Mouse (Mus musculus): ENCODE measurements around the gene Pik3c2b.
"Not testable (repeated sequence)": the region's sequence is repeated elsewhere in the genome, so short reads cannot be mapped to it uniquely, and the experiment has no call there.

Gene Pik3c2b

DNA sequence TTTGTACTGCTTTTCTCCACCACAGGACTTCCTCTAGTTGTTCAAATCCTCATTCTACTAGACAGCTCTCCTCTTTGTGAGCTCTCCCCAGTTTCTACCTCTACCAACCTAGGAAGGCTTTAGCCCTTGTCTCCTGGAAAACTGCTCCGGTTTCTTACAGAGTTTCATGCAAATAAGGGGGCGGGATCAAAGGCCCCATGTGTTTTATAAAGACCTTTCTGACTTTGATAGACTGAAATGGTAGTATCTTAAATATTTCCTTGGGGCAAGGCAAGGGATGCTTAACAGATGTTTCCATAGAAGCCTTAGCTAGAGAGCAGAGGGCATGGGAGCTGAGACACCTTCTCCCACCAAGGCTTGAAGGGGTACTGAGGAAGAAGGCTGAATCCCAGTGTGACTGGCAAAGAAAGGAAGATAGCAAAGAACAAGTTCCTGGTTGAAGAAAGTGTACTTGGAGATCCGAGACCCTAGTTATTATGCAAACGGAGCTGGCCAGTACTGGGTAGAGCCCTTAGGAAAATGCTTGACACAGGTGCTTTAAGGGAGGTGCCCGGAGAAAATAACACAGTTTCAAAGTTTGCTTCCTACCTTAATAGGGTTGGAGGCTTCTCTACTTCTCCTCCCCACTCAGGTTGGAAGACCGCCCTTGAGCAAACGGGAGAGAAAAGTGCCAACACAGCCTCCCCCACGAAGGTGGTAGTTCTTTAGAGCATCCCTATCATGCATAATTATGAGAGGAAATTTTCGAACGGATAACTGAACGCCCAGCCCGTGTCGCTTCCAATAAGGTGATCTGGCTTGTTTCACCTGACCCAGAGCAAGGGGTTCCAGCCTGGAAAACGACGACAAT, at the start of gene Pik3c2b:
Pik3c2b (plus strand) TSS at position 657 of the 850 bp plus-strand sequence.
- DNase-seq (ENCODE audit: low read depth, low spot score): peak; percentile 42
- no peaks in the 10 kb centered on the region for H3K27me3 ChIP-seq (ENCODE audit: control insufficient read depth, insufficient read depth, low read length, poor library complexity, severe bottlenecking)
- no peaks in the 10 kb centered on the region for H3K36me3 ChIP-seq (ENCODE audit: control insufficient read depth, insufficient read depth, low read length, poor library complexity, severe bottlenecking)

DNA sequence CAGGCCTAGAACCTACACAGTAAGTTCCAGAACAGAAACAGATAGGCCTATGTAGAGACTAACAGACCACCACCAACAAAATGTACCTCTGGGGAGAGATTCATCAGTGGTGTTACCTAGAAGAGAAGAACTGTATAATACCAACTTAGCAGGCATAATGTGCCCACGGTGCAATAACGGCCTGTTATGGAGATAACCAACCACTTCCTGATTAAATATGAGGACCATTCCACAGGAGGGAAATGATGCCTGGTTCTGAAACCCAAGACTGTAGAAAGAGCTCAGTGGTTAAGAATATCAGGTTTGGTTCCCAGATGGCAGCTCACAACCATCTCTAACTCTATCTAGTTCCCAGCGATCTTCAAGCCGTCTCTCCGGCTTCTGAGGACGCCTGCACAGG, 45.1 kb upstream of the Pik3c2b start:
- peaks cover 32% of the 10 kb centered on the region for H3K36me3 ChIP-seq (ENCODE audit: control insufficient read depth, insufficient read depth, low read length, poor library complexity, severe bottlenecking)
- H3K27me3 ChIP-seq (ENCODE audit: control insufficient read depth, insufficient read depth, low read length, poor library complexity, severe bottlenecking): no peaks in the 10 kb centered on the region
- DNase-seq (ENCODE audit: low read depth, low spot score): no peak

DNA sequence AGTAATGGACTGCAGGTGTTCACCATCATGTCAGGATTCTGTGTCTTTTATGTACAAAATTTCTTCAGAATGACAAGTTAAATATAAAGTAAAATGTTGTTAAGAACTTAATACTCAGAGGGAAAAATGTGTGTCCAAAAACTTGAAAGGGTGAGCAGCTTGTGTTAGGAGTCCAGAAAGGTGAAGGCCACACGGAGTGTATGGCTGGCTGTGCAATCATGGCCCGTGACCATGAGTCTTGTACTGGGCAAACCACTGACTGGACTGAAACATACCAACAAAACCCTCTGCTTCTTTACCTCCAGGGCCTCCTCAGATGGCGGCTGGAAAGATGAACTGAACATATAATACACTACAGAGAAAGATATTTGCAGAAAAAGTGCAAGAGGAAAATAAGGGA, 38.9 kb upstream of the Pik3c2b start:
- no peak for DNase-seq (ENCODE audit: low read depth, low spot score)
- Histone ChIP-seq H3K27me3 (ENCODE audit: control insufficient read depth, insufficient read depth, low read length, poor library complexity, severe bottlenecking) (no peaks in the 10 kb centered on the region), H3K36me3 (ENCODE audit: control insufficient read depth, insufficient read depth, low read length, poor library complexity, severe bottlenecking) (peaks cover 12% of the 10 kb centered on the region)

DNA sequence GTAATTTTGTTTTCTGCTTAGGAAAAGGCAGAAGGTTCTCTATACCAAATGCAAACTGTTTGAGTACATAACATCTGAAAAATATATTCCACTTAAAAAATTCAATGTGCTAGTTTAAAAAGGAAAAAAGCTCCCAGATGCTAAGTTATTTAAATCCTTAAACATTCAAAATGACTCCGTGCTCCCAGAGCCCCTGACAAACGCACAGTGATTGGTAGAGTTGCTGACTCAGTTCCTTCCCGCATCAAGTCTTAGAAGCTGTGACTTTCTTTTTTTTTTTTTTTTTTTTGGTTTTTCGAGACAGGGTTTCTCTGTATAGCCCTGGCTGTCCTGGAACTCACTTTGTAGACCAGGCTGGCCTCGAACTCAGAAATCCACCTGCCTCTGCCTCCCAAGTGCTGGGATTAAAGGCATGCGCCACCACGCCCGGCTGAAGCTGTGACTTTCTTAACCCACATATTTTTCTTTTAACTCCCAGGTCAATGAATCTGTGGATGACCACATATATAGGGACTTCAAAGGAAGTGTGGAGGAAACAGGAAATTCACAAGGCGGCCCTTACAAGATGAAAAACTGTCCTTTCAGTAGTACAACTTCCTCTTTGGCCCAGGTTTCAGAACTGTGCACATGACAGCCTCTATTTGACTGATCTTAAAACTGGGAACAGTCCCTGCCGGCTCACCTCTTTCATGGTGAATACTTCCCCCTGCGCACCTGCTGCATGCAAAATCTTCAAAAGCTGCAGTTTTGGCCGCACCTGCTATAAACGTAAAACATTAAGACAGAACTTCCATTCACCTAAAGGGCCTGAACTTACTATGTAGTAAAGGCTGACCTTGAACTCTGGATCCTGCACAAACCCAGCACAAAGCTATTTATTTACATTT, 33.3 kb upstream of the Pik3c2b start:
- peak; percentile 83 for DNase-seq (ENCODE audit: low read depth, low spot score)
- H3K36me3 ChIP-seq (ENCODE audit: control insufficient read depth, insufficient read depth, low read length, poor library complexity, severe bottlenecking): peaks cover 19% of the 10 kb centered on the region; the same call in 1 of the 2 replicates
- H3K27me3 ChIP-seq (ENCODE audit: control insufficient read depth, insufficient read depth, low read length, poor library complexity, severe bottlenecking): no peaks in the 10 kb centered on the region

DNA sequence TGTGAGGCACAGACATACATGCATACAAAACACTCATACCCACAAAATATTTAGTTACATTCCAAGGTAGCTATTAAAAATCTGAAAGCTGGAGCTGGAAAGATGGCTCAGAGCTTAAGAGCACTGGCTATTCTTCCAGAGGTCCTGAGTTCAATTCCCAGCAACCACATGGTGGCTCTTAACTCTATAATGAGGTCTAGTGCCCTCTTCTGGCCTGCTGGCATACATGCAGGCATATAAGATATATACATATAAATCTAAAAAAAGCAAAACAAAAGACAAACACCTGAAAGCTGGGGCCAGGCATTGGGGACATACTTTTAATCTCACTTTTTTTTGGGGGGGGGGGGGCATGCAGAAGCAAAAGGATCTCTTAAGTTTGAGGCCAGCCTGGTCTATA, 32.1 kb upstream of the Pik3c2b start:
- Histone ChIP-seq H3K36me3 (ENCODE audit: control insufficient read depth, insufficient read depth, low read length, poor library complexity, severe bottlenecking) (peaks cover 23% of the 10 kb centered on the region; the same call in 1 of the 2 replicates), H3K27me3 (ENCODE audit: control insufficient read depth, insufficient read depth, low read length, poor library complexity, severe bottlenecking) (no peaks in the 10 kb centered on the region)
- peak; percentile 33 for DNase-seq (ENCODE audit: low read depth, low spot score)

DNA sequence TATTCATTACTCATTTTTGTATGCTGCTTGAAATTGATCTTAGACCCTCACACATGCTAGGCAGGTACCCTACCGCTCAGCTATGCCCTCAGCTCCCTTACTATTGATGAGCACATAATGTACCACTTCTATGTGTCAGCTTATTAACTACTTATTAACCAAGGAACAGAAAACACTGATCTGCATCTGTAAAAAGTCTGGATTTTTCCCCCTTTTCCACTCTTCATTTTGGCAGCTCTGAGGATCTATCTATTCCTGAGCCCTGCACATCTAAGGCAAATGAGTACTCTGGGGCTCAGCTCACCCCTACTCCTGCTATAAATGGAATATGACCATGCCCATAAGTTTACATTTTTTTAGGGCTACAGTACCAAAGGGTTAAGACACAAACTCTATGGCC, 31.3 kb upstream of the Pik3c2b start:
- Histone ChIP-seq H3K27me3 (ENCODE audit: control insufficient read depth, insufficient read depth, low read length, poor library complexity, severe bottlenecking) (no peaks in the 10 kb centered on the region), H3K36me3 (ENCODE audit: control insufficient read depth, insufficient read depth, low read length, poor library complexity, severe bottlenecking) (peaks cover 23% of the 10 kb centered on the region; the same call in 1 of the 2 replicates)
- no peak for DNase-seq (ENCODE audit: low read depth, low spot score)

DNA sequence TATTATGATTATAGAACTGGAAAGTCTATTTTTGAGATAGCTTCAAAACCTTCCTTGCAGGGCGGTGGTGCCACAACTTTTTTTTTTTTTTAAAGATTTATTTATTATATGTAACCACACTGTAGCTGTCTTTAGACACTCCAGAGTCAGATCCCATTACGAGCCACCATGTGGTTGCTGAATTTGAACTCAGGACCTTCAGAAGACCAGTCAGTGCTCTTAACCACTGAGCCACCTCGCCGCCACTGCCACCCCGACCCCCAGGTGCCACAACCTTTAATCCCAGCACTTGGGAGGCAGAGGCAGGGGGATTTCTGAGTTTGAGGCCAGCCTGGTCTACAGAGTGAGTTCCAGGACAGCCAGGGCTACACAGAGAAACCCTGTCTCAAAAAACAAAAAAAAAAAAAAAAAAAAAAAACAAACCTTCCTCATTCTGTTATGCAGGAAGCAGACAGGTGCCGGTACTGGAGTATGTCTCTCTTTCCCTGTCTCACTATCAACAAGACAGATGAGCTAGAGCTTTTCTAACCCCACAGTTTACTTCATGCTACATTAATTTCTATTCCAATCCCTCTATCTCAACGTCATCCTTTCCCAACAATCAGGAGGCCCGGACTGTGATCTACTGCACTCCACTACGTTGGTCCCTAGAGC, 28.6 kb upstream of the Pik3c2b start:
- Histone ChIP-seq H3K27me3 (ENCODE audit: control insufficient read depth, insufficient read depth, low read length, poor library complexity, severe bottlenecking) (no peaks in the 10 kb centered on the region), H3K36me3 (ENCODE audit: control insufficient read depth, insufficient read depth, low read length, poor library complexity, severe bottlenecking) (peaks cover 20% of the 10 kb centered on the region; the same call in 1 of the 2 replicates)
- DNase-seq (ENCODE audit: low read depth, low spot score): no peak

DNA sequence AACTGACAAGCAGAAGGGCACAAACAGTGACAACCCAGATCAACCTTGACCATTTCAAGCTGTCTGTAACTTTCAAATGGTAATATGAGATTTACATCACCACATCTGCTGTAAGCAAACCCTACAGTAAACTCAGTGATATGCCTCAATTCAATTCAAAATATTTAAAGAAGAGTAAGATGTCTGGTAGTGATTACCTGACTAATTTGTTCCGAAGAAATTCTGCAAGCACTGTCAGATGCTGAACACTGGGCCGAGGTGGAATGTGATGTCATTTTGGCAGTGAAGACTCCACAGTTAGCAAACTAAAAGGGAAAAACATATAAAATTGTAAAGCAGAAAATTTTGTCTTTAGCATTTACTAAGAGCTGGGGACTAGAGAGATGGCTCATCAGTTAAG, 26.9 kb upstream of the Pik3c2b start:
- H3K27me3 ChIP-seq (ENCODE audit: control insufficient read depth, insufficient read depth, low read length, poor library complexity, severe bottlenecking): no peaks in the 10 kb centered on the region
- peaks cover 17% of the 10 kb centered on the region; the same call in 1 of the 2 replicates for H3K36me3 ChIP-seq (ENCODE audit: control insufficient read depth, insufficient read depth, low read length, poor library complexity, severe bottlenecking)
- no peak for DNase-seq (ENCODE audit: low read depth, low spot score)

DNA sequence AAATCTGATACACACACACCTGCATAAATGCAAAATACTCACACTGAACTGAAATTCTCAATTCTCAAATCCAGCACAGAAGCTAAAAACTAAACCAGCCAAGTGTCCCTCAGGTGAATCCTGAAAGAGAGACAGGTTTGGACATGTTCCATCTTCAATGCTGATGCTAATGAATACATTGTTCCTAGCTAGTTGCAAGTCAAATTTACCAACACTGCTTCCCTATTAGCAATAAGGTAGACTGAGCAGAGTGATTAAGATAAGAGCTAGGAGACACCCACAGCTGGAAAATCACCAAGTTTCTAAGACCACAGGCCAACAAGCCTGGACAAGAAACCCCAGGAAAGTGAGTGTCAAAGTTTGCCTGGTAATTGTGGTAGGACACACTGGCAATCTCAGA, 26.2 kb upstream of the Pik3c2b start:
- no peak for DNase-seq (ENCODE audit: low read depth, low spot score)
- Histone ChIP-seq H3K36me3 (ENCODE audit: control insufficient read depth, insufficient read depth, low read length, poor library complexity, severe bottlenecking) (peaks cover 14% of the 10 kb centered on the region; the same call in 1 of the 2 replicates), H3K27me3 (ENCODE audit: control insufficient read depth, insufficient read depth, low read length, poor library complexity, severe bottlenecking) (no peaks in the 10 kb centered on the region)

DNA sequence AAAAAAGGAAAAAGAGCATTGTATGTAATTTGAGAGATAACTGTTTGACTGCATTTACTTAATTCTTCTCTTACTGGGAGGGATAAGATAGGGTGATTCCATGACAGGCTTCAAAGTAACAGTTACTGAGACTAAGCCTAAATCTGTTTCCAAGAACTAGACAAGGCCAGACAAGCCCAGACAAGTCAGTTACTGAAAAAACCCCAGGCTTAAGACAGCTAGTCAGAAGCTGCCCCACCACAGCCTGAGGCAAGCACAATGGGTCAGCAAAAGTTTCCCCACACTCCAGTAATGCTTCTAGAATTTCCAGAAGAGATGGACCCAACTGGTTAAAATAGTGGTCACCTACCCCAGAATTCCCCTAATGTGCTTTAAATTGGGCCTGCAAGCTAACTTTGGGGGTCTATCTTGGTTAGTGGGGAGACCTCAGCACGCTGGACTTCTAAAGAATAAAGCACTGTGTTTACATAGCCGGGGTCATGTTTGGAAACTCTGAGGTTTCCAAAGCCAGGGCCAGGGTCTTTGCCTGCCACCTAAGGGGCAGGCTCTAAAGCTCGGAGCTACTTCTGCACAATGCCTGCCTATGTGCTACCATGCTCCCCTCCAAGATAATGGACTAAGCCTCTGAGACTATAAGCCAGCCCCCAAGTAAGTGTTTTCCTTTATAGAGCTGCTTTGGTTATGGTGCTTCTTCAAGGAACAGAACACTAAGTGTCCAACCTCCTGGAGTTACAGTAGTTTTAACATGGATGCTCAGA, 25.2 kb upstream of the Pik3c2b start:
- H3K36me3 ChIP-seq (ENCODE audit: control insufficient read depth, insufficient read depth, low read length, poor library complexity, severe bottlenecking): peaks cover 8% of the 10 kb centered on the region; the same call in 1 of the 2 replicates
- DNase-seq (ENCODE audit: low read depth, low spot score): no peak
- H3K27me3 ChIP-seq (ENCODE audit: control insufficient read depth, insufficient read depth, low read length, poor library complexity, severe bottlenecking): no peaks in the 10 kb centered on the region

DNA sequence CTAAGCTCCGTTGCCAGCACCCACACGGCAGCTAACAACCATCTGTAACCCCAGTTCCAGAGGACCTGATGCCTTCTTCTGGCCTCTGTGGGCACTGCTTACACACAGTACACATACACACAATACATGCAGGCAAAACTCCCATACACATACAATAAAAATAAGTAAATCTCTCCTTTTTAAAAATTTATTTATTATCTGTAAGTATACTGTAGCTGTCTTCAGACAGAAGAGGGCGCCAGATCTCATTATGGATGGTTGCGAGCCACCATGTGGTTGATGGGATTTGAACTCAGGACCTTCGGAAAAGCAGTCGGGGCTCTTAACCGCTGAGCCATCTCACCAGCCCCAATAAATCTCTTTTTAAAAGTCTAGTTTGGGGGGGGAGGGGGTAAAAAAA, 24.1 kb upstream of the Pik3c2b start:
- Histone ChIP-seq H3K27me3 (ENCODE audit: control insufficient read depth, insufficient read depth, low read length, poor library complexity, severe bottlenecking) (no peaks in the 10 kb centered on the region), H3K36me3 (ENCODE audit: control insufficient read depth, insufficient read depth, low read length, poor library complexity, severe bottlenecking) (peaks cover 6% of the 10 kb centered on the region; the same call in 1 of the 2 replicates)
- no peak for DNase-seq (ENCODE audit: low read depth, low spot score)

DNA sequence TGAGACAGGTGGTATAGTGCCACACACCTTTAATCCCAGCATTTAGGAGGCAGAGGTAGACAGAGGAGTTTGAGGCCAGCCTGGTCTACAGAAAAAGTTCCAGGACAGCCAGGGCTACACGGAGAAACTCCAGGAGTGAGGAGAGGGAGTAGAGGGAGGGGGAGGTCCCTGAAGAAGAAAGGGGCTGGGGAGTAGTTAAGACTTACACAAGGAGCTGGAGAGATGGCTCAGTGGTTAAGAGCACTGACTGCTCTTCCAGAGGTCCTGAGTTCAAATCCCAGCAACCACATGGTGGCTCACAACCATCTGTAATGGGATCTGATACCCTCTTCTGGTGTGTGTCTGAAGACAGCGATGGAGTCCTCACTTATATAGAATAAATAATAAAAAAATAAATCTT, 23.5 kb upstream of the Pik3c2b start:
- not testable (repeated sequence) for DNase-seq (ENCODE audit: low read depth, low spot score); H3K27me3 ChIP-seq (ENCODE audit: control insufficient read depth, insufficient read depth, low read length, poor library complexity, severe bottlenecking); H3K36me3 ChIP-seq (ENCODE audit: control insufficient read depth, insufficient read depth, low read length, poor library complexity, severe bottlenecking)

DNA sequence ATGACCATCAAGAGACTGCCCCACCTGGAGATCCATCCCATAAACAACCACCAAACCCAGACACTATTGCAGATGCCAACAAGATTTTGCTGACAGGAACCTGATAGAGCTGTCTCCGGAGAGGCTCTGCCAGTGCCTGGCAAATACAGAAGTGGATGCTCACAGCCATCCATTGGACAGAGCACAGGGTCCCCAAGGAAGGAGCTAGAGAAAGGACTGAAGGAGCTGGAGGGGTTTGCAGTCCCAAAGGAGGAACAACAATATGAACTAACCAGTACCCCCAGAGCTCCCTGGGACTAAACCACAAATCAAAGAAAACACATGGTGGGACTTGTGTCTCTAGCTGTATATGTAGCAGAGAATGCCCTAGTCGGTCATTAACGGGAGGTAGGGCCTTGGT, 21.7 kb upstream of the Pik3c2b start:
- not testable (repeated sequence) for DNase-seq (ENCODE audit: low read depth, low spot score); H3K27me3 ChIP-seq (ENCODE audit: control insufficient read depth, insufficient read depth, low read length, poor library complexity, severe bottlenecking); H3K36me3 ChIP-seq (ENCODE audit: control insufficient read depth, insufficient read depth, low read length, poor library complexity, severe bottlenecking)

DNA sequence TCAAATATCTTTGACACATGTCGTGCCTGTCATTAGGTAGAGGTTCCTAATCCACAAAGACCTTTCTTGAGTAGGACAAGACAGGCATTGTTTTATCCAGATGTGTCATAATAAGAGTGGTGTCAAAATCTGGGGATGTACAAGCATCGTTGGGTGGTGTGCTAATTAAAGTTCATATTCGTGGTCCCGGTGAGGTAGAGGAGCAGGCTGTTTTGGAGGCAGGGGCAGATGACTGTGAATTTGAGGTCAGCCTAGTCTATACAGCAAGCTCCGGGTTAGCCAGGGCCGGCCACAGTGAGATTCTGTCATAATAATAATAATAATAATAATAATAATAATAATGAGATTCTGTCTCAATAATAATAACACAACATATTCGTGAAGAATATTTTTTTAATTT, 21.0 kb upstream of the Pik3c2b start:
- DNase-seq (ENCODE audit: low read depth, low spot score): no peak
- H3K36me3 ChIP-seq (ENCODE audit: control insufficient read depth, insufficient read depth, low read length, poor library complexity, severe bottlenecking): no peaks in the 10 kb centered on the region

More for the DNA sequence above, 21.0 kb upstream of the Pik3c2b start:
- H3K27me3 ChIP-seq (ENCODE audit: control insufficient read depth, insufficient read depth, low read length, poor library complexity, severe bottlenecking): no peaks in the 10 kb centered on the region
